Mouse (Mus musculus): ENCODE results near the gene Ccdc125.

DNA sequence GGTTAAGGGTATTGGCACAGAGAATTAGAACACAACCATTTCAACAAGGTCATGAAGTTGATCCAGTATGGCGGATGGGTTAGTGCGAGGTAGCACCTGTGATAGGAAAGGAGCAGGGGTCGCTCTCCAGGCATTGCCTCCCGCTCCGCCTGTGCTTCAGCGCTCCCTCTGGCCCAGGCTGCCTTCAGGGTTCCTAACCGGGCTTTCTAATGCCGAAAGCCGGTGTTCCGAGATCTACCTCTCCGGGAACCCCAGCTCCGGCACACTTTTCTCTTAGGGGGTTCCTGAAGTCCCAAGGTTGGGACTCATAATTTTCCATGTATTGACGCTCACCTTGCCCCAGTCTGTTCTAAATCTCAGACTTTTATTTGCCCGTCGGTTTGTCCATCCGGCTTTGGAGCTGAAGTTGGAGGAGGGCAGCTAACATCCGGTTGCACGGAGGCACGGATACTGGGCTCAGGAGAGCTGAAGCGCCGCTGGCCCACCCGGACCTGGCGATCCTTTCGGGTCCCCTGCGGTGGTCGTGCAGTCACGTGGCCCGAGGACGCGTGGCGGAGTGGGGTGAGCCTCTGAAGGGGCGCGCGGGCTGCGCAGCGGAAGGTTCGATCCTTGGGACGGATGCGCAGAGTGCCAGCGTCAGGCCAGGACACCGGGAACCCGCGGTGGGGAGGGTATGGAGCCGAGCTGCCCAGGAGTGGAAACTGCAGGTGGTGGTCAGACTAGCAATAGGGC, at the start of gene Ccdc125:
- TF ChIP-seq POLR2A (IDR thresholded peaks at IDR 0.05; ENCODE audit: borderline replicate concordance, insufficient read depth, low read length): no peak
- no peak for TF ChIP-seq CTCF (IDR thresholded peaks at IDR 0.05; ENCODE audit: borderline replicate concordance, insufficient read depth, low read depth, low read length)
